In genomic region chr12:105266096-105266495, GRCm38 (mm10) we compare ENCODE assay signal across 11 mouse cellular contexts. TPM values are rescaled to one million over a fixed set of nuclear protein-coding genes. Genes with fewer than 3 reads are reported as not detected.
DNase-seq lines count a peak whose midpoint lies in the region; TF ChIP-seq lines count a peak whose summit lies in the region.
"Had no signal": no experiment of that assay in that cellular context is flagged by ENCODE, and none has a peak within 500 bp of the region (broad histone marks: within the 10 kb centered on the region; RNA-seq: fewer than 3 reads in every experiment).

No protein-coding gene starts in this region.

- peak; percentile 5 for DNase-seq in adrenal gland, adult 8-10 months
- DNase-seq in adrenal gland, postnatal 4 days (ENCODE audit: low spot score in 2 of 2) = no peak
- peak; percentile 34 for DNase-seq in lung, postnatal 10 days
- no peak for DNase-seq in lung, adult 18-20 months
- DNase-seq in embryo, embryonic 11 days = peak; percentile 82
- peak; percentile 27 for DNase-seq in ovary, postnatal 36 days (ENCODE audit: low spot score)
- no peak for DNase-seq in spleen, adult 18-20 months
- no peak for DNase-seq in left cerebral cortex, adult 2 months (ENCODE audit: extremely low spot score in 1 of 2, low spot score in 2 of 2)
- DNase-seq: gastrocnemius, postnatal 25 days had no signal

- intact Hi-C loops in left cerebral cortex, adult 2 months (cut with DNase I) = no loop called here

- TF ChIP-seq CTCF in left cerebral cortex, adult 2 months (IDR thresholded peaks at IDR 0.05) = no peak

- H3K4me3 ChIP-seq in left cerebral cortex, adult 2 months = no peak overlapping the region
- H3K4me3 ChIP-seq: neural tube, embryonic 12.5 days had no signal

- H3K27ac ChIP-seq in left cerebral cortex, adult 2 months = no peak overlapping the region
- H3K27ac ChIP-seq: neural tube, embryonic 12.5 days had no signal

RNA-seq across cellular contexts. Expression of gene Tcl1, which starts 43.5 kb away (rescaled TPM):
- total RNA-seq in adrenal gland, adult 8-10 months (2022) = not detected
- total RNA-seq in adrenal gland, postnatal 4 days (2021) = under 1 TPM in 1 of 2 experiments, not detected in 1; 0.31 TPM
- total RNA-seq in left cerebral cortex, adult 2 months (2021) = not detected
- total RNA-seq: gastrocnemius, postnatal 25 days; left cerebral cortex, postnatal 14 days had no signal

Comparison
In these comparisons a context has a peak if more than half of its experiments do, and no peak if none do; other contexts are left out.
1. DNase-seq: peak in adrenal gland, adult 8-10 months (single experiment), lung, postnatal 10 days (single experiment), embryo, embryonic 11 days (single experiment) and ovary, postnatal 36 days (single experiment); none in adrenal gland, postnatal 4 days (0 of 2), lung, adult 18-20 months (0 of 2), spleen, adult 18-20 months (0 of 2) and left cerebral cortex, adult 2 months (0 of 2).